16 mouse cellular contexts compared by ENCODE assay signal in genomic region chr11:118174752-118175151, GRCm38 (mm10). TPM values are rescaled to one million over a fixed set of nuclear protein-coding genes. Genes with fewer than 3 reads are reported as not detected.
A peak's percentile ranks its signal among the peaks of the same experiment; 100 is the strongest.
DNase-seq lines count a peak whose midpoint lies in the region; ATAC-seq and TF ChIP-seq lines count a peak whose summit lies in the region.
"Had no signal": no experiment of that assay in that cellular context is flagged by ENCODE, and none has a peak within 500 bp of the region (broad histone marks: within the 10 kb centered on the region; RNA-seq: fewer than 3 reads in every experiment).

No protein-coding gene starts in this region.

- TF ChIP-seq EP300 in heart, adult 2 months (IDR thresholded peaks at IDR 0.05; ENCODE audit: insufficient read depth, low read depth, low read length) = no peak
- TF ChIP-seq EP300 in heart, postnatal 0 days (IDR thresholded peaks at IDR 0.05; ENCODE audit: low read depth) = no peak
- no peak for TF ChIP-seq EP300 in stomach, postnatal 0 days (optimal IDR thresholded peaks at IDR 0.05)

- no peak overlapping the region for H3K9ac ChIP-seq in lung, embryonic 15.5 days
- no peak overlapping the region for H3K9ac ChIP-seq in heart, adult 2 months (ENCODE audit: low read depth, low read length)
- no peak overlapping the region for H3K9ac ChIP-seq in heart, postnatal 0 days (replicated peaks; ENCODE audit: low read depth, low read length)
- H3K9ac ChIP-seq in stomach, postnatal 0 days (ENCODE audit: low read length) = no peak overlapping the region
- H3K9ac ChIP-seq in intestine, embryonic 15.5 days = no peak overlapping the region
- H3K9ac ChIP-seq: embryonic facial prominence, embryonic 13.5 days; forebrain, embryonic 13.5 days; hindbrain, embryonic 14.5 days; liver, postnatal 0 days; neural tube, embryonic 12.5 days had no signal

- no peaks in the 10 kb centered on the region for H3K9me3 ChIP-seq in lung, embryonic 15.5 days
- no peaks in the 10 kb centered on the region for H3K9me3 ChIP-seq in heart, postnatal 0 days (replicated peaks; ENCODE audit: control insufficient read depth, low read length)
- no peaks in the 10 kb centered on the region for H3K9me3 ChIP-seq in stomach, postnatal 0 days (ENCODE audit: control insufficient read depth, low read length)
- no peaks in the 10 kb centered on the region for H3K9me3 ChIP-seq in intestine, embryonic 15.5 days
- H3K9me3 ChIP-seq: embryonic facial prominence, embryonic 13.5 days; forebrain, embryonic 13.5 days; neural tube, embryonic 12.5 days had no signal

- H3K27me3 ChIP-seq in lung, embryonic 15.5 days = no peaks in the 10 kb centered on the region
- no peaks in the 10 kb centered on the region for H3K27me3 ChIP-seq in heart, adult 2 months (ENCODE audit: control insufficient read depth, insufficient read depth, low read length)
- H3K27me3 ChIP-seq in heart, postnatal 0 days (ENCODE audit: control insufficient read depth, insufficient read depth, low read length) = no peaks in the 10 kb centered on the region
- no peaks in the 10 kb centered on the region for H3K27me3 ChIP-seq in stomach, postnatal 0 days (ENCODE audit: control insufficient read depth, insufficient read depth, low read length)
- no peaks in the 10 kb centered on the region for H3K27me3 ChIP-seq in intestine, embryonic 15.5 days (replicated peaks)
- H3K27me3 ChIP-seq: embryonic facial prominence, embryonic 13.5 days; forebrain, embryonic 13.5 days; neural tube, embryonic 12.5 days had no signal

- H3K4me2 ChIP-seq in lung, embryonic 15.5 days = no peak overlapping the region
- H3K4me2 ChIP-seq in heart, postnatal 0 days (ENCODE audit: low read depth, low read length) = no peak overlapping the region
- no peak overlapping the region for H3K4me2 ChIP-seq in stomach, postnatal 0 days (replicated peaks; ENCODE audit: low read depth)
- no peak overlapping the region for H3K4me2 ChIP-seq in intestine, embryonic 15.5 days (replicated peaks)
- H3K4me2 ChIP-seq: embryonic facial prominence, embryonic 13.5 days; forebrain, embryonic 13.5 days; hindbrain, embryonic 14.5 days; neural tube, embryonic 12.5 days had no signal

- TF ChIP-seq CTCF in heart, adult 2 months (IDR thresholded peaks at IDR 0.05) = no peak
- no peak for TF ChIP-seq CTCF in heart, postnatal 0 days (IDR thresholded peaks at IDR 0.05; ENCODE audit: low read depth)
- TF ChIP-seq CTCF in stomach, postnatal 0 days (IDR thresholded peaks at IDR 0.05; ENCODE audit: low read depth) = no peak

- TF ChIP-seq POLR2A in heart, adult 2 months (IDR thresholded peaks at IDR 0.05; ENCODE audit: insufficient read depth, low read depth, low read length) = no peak

- H3K27ac ChIP-seq in lung, embryonic 15.5 days = peak overlapping the region; percentile 11; the same call in 1 of the 2 replicates
- no peak overlapping the region for H3K27ac ChIP-seq in heart, adult 2 months
- peak overlapping the region; percentile 70 for H3K27ac ChIP-seq in heart, postnatal 0 days (ENCODE audit: low read depth)
- no peak overlapping the region for H3K27ac ChIP-seq in stomach, postnatal 0 days (replicated peaks)
- no peak overlapping the region for H3K27ac ChIP-seq in intestine, embryonic 15.5 days
- H3K27ac ChIP-seq: embryonic facial prominence, embryonic 13.5 days; forebrain, embryonic 13.5 days; hindbrain, embryonic 14.5 days; neural tube, embryonic 12.5 days had no signal

- H3K4me3 ChIP-seq in lung, embryonic 15.5 days = no peak overlapping the region
- H3K4me3 ChIP-seq in heart, adult 2 months = no peak overlapping the region
- no peak overlapping the region for H3K4me3 ChIP-seq in heart, postnatal 0 days (ENCODE audit: low read depth, low read length)
- H3K4me3 ChIP-seq in stomach, postnatal 0 days (ENCODE audit: low read depth, low read length) = no peak overlapping the region
- no peak overlapping the region for H3K4me3 ChIP-seq in intestine, embryonic 15.5 days (replicated peaks)
- H3K4me3 ChIP-seq: embryonic facial prominence, embryonic 13.5 days; forebrain, embryonic 13.5 days; neural tube, embryonic 12.5 days had no signal

- H3K79me2 ChIP-seq in heart, adult 2 months (replicated peaks; ENCODE audit: control insufficient read depth, insufficient read depth, low read length) = no peaks in the 10 kb centered on the region

- ATAC-seq in lung, embryonic 15.5 days (ENCODE audit: borderline replicate concordance, extremely low read depth, low FRiP score, low TSS enrichment) = peak; percentile 51
- peak; percentile 82 for ATAC-seq in heart, postnatal 0 days (ENCODE audit: insufficient read depth, low read depth)
- 0 out of 2 replicates have a peak, but pooled peaks have one; percentile 16 for ATAC-seq in stomach, postnatal 0 days (ENCODE audit: low FRiP score, low TSS enrichment)
- no peak for ATAC-seq in intestine, embryonic 15.5 days
- ATAC-seq: forebrain, embryonic 13.5 days; liver, postnatal 0 days; midbrain, embryonic 16.5 days had no signal

- no peaks in the 10 kb centered on the region for H3K4me1 ChIP-seq in lung, embryonic 15.5 days
- H3K4me1 ChIP-seq in heart, adult 2 months (ENCODE audit: control insufficient read depth, insufficient read depth, low read length) = peaks cover 12% of the 10 kb centered on the region
- peaks cover 36% of the 10 kb centered on the region for H3K4me1 ChIP-seq in heart, postnatal 0 days (ENCODE audit: control insufficient read depth, insufficient read depth)
- H3K4me1 ChIP-seq in stomach, postnatal 0 days (replicated peaks; ENCODE audit: control insufficient read depth, insufficient read depth) = no peaks in the 10 kb centered on the region
- H3K4me1 ChIP-seq in intestine, embryonic 15.5 days (replicated peaks) = no peaks in the 10 kb centered on the region
- H3K4me1 ChIP-seq: forebrain, embryonic 13.5 days; neural tube, embryonic 12.5 days had no signal

- 60% methylated on average over 7 of the region's 7 CpGs for WGBS in lung, embryonic 15.5 days
- 51% methylated on average over 7 of the region's 7 CpGs for WGBS in heart, adult 2 months
- WGBS in heart, postnatal 0 days = 26% methylated on average over 7 of the region's 7 CpGs
- WGBS in stomach, postnatal 0 days = 53% methylated on average over 7 of the region's 7 CpGs
- 76% methylated on average over 7 of the region's 7 CpGs for WGBS in intestine, embryonic 15.5 days

- peaks cover 16% of the 10 kb centered on the region; the same call in 1 of the 2 replicates for H3K36me3 ChIP-seq in lung, embryonic 15.5 days
- no peaks in the 10 kb centered on the region; the same call in 1 of the 2 replicates for H3K36me3 ChIP-seq in heart, adult 2 months (ENCODE audit: control insufficient read depth, insufficient read depth, low read length)
- peaks cover 49% of the 10 kb centered on the region for H3K36me3 ChIP-seq in heart, postnatal 0 days (replicated peaks; ENCODE audit: control insufficient read depth, insufficient read depth, low read length)
- H3K36me3 ChIP-seq in stomach, postnatal 0 days (ENCODE audit: control insufficient read depth, insufficient read depth, low read length) = peaks cover 18% of the 10 kb centered on the region; the same call in 1 of the 2 replicates
- H3K36me3 ChIP-seq in intestine, embryonic 15.5 days = 0 out of 2 replicates have a peak, but pooled peaks cover 4% of the 10 kb centered on the region

- intact Hi-C loops in heart, adult 2 months (cut with DNase I) = loop anchor here (5.0 kb wide), 1 partner anchor 72 kb away; no protein-coding TSS in a partner anchor

- no peak for DNase-seq in lung, postnatal 25 days (ENCODE audit: low spot score)
- DNase-seq in heart, adult 2 months = peak; percentile 54 to 74
- peak; percentile 61 for DNase-seq in heart, postnatal 0 days (ENCODE audit: low spot score)
- DNase-seq in stomach, postnatal 0 days (ENCODE audit: low spot score) = no peak
- no peak for DNase-seq in adrenal gland, postnatal 25 days
- DNase-seq: cerebellum, postnatal 14 days; gastrocnemius, postnatal 14 days; kidney, adult 8-10 months; liver, postnatal 0 days had no signal

RNA-seq across cellular contexts. Expression of gene Dnah17, which starts 44.3 kb away (rescaled TPM):
- 0.19 and 0.20 TPM in 2 replicates for polyA plus RNA-seq in lung, embryonic 15.5 days (2015; fragmentation: Nextera tagmentation; extraction: Ambion mirVana)
- total RNA-seq in heart, adult 2 months (2021) = under 1 TPM; 0.11 to 0.26 TPM
- polyA plus RNA-seq in heart, adult 2 months (2012; rRNA removed) = 0.03 and 0.08 TPM in 2 replicates
- 0.31 TPM in 1 of 2 replicates, not detected in the other for total RNA-seq in heart, postnatal 0 days (2014; rRNA removed; ENCODE audit: low replicate concordance)
- 0.01 and 0.04 TPM in 2 replicates for polyA plus RNA-seq in heart, postnatal 0 days (2015; fragmentation: Nextera tagmentation; extraction: Ambion mirVana)
- 0.04 and 0.06 TPM in 2 replicates for polyA plus RNA-seq in stomach, postnatal 0 days (2015; fragmentation: Nextera tagmentation; extraction: Ambion mirVana)
- polyA plus RNA-seq in intestine, embryonic 15.5 days (2015; fragmentation: Nextera tagmentation; extraction: Ambion mirVana) = 0.08 and 0.16 TPM in 2 replicates
- 0.03 TPM in 1 of 2 replicates, not detected in the other for total RNA-seq in adrenal gland, postnatal 25 days (2021)

Comparison
In these comparisons a context has a peak if more than half of its experiments do, and no peak if none do; other contexts are left out.
1. H3K27ac ChIP-seq: peak in lung, embryonic 15.5 days (single experiment) and heart, postnatal 0 days (single experiment); none in heart, adult 2 months (single experiment), stomach, postnatal 0 days (single experiment) and intestine, embryonic 15.5 days (single experiment).
2. DNase-seq: peak in heart, adult 2 months (2 of 2) and heart, postnatal 0 days (single experiment); none in lung, postnatal 25 days (single experiment), stomach, postnatal 0 days (single experiment) and adrenal gland, postnatal 25 days (single experiment).